Mouse (Mus musculus): ENCODE measurements around the gene Hipk2. TPM values are rescaled to one million over a fixed set of nuclear protein-coding genes. Genes with fewer than 3 reads are reported as not detected.

Gene Hipk2
- polyA plus RNA-seq, 1 experiment from 2014 or later, result 36.6 TPM

DNA sequence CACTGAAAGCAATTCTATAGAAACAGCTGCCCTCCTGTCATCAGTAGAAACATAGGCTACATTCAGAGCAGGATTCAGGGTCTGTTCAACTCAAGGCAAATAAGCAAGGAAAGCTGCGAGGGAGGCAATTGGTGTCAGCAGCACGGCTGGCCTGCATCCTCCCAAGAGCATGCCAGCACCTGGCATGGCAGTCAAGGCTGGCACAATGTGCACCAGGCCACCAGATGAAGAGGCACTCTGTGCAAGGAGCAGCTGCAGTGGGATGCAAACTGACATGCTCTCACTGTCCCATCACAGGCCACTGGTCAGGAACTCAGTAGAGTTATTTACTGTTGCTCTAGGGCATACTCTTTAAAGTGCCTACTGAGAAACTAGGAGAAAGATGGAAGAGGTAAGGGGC lies 35.6 kb downstream of the Hipk2 start:
- 84% methylated on average over 2 of the region's 2 CpGs for WGBS
- H3K9ac ChIP-seq, result no peak overlapping the region
- H3K4me1 ChIP-seq, result peaks cover 20% of the 10 kb centered on the region
- no peak overlapping the region for H3K4me3 ChIP-seq (replicated peaks)
- H3K36me3 ChIP-seq (replicated peaks), result peaks cover 5% of the 10 kb centered on the region; the same call in 1 of the 2 replicates
- no peaks in the 10 kb centered on the region for H3K9me3 ChIP-seq
- no peak overlapping the region for H3K27ac ChIP-seq
- no peak overlapping the region for H3K4me2 ChIP-seq
- ATAC-seq (ENCODE audit: low FRiP score), result no peak
- H3K27me3 ChIP-seq, result no peaks in the 10 kb centered on the region

DNA sequence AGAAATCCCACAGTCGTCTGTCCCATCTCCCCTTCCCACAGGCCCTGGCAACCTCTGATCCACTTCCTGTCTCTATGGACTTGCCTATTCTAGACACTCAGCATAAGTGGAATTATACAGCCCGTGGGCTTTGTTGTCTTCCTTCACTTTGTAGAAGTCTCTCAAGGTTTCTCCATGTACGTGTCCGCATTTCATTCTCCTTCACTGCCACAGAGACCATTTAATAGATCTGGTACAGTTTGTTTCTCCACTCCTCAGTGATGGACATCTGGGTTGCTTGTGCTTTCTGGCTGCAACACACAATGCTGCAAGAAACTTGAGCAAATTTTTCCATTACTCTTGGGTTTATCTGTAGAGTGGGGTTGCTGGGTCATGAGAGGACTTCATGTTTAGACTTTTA lies 36.1 kb downstream of the Hipk2 start:
- Histone ChIP-seq H3K4me3 (replicated peaks) (no peak overlapping the region), H3K4me1 (peaks cover 16% of the 10 kb centered on the region), H3K9me3 (no peaks in the 10 kb centered on the region), H3K27ac (no peak overlapping the region), H3K4me2 (no peak overlapping the region), H3K27me3 (no peaks in the 10 kb centered on the region), H3K9ac (no peak overlapping the region), H3K36me3 (replicated peaks) (peaks cover 5% of the 10 kb centered on the region; the same call in 1 of the 2 replicates)
- WGBS, result 71% methylated on average over 4 of the region's 4 CpGs
- no peak for ATAC-seq (ENCODE audit: low FRiP score)

DNA sequence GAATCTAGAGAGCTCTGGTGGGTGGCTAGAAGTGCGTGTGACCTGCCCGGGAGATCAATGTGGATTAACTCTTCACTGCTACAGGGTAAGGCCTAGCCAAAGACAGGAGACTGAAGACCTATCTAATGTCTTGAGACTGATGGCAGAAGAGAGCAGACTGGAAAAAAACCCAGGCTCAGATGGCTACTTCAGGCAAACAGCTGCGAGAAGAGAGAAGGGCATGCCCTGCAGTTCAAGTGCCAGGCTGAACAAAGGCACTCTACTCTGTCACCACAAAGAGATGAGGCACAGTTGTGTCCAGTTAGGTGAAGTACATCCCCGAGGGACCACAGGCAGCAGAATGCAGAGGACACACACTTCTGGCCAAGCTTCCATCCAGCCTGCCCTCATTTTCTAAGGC lies 37.9 kb downstream of the Hipk2 start:
- Histone ChIP-seq H3K4me1 (peaks cover 15% of the 10 kb centered on the region; the same call in 1 of the 2 replicates), H3K4me3 (replicated peaks) (no peak overlapping the region), H3K27ac (no peak overlapping the region), H3K36me3 (replicated peaks) (peaks cover 5% of the 10 kb centered on the region; the same call in 1 of the 2 replicates), H3K4me2 (no peak overlapping the region), H3K27me3 (no peaks in the 10 kb centered on the region), H3K9ac (no peak overlapping the region), H3K9me3 (no peaks in the 10 kb centered on the region)
- ATAC-seq (ENCODE audit: low FRiP score), result no peak
- 77% methylated on average over 4 of the region's 4 CpGs for WGBS

DNA sequence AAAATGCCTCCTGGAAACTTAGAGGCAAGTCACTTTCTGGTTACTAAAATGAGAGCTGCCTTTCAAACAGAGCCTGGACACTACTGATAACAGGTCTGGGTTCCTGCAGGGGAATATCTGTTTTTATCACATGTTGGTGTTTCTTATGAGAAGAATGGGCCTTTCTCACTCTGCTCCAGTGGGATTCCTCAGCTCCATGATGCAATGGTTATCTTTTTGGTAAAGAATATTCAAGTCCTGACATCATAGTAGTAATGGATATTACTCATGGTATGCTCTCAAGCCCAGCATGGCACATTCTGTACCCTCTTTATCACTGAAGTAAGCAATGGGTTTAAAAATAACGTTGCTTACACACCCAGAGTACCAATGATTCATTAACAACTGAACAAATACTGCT lies 40.7 kb downstream of the Hipk2 start:
- no peak overlapping the region for H3K4me3 ChIP-seq (replicated peaks)
- H3K4me1 ChIP-seq, result peaks cover 15% of the 10 kb centered on the region; the same call in 1 of the 2 replicates
- WGBS, result 84% methylated on average over 1 of the region's 1 CpGs

DNA sequence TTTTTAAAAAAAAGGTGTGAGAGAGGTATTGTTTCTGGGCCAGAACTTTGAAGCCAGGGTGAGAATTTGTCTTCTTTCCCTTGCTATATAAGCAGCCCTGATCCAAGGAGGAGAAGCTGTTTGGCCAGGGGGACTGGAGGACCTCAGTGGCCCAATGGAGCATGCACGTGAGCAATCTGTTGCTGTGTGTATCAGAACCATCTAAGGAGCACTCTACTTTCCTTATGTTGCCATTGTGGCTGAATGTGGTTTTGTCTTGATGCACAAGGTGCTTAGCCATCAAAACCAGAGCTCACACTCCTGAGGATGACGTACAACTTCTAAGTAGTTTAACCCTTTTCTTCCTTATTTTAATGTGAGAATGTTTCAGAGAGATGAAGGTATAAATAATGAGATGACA lies 41.2 kb downstream of the Hipk2 start:
- no peak overlapping the region for H3K27ac ChIP-seq
- H3K4me2 ChIP-seq, result no peak overlapping the region
- H3K4me1 ChIP-seq, result peaks cover 12% of the 10 kb centered on the region; the same call in 1 of the 2 replicates
- no peak for ATAC-seq (ENCODE audit: low FRiP score)
- H3K9me3 ChIP-seq, result no peaks in the 10 kb centered on the region
- H3K36me3 ChIP-seq (replicated peaks), result peaks cover 5% of the 10 kb centered on the region; the same call in 1 of the 2 replicates
- no peak overlapping the region for H3K4me3 ChIP-seq (replicated peaks)
- WGBS, result 86% methylated on average over 2 of the region's 2 CpGs
- H3K9ac ChIP-seq, result no peak overlapping the region
- no peaks in the 10 kb centered on the region for H3K27me3 ChIP-seq

More for the DNA sequence above, 40.7 kb downstream of the Hipk2 start:
- Histone ChIP-seq H3K27ac (no peak overlapping the region), H3K9ac (no peak overlapping the region), H3K9me3 (no peaks in the 10 kb centered on the region), H3K4me2 (no peak overlapping the region), H3K36me3 (replicated peaks) (peaks cover 5% of the 10 kb centered on the region; the same call in 1 of the 2 replicates), H3K27me3 (no peaks in the 10 kb centered on the region)
- no peak for ATAC-seq (ENCODE audit: low FRiP score)

DNA sequence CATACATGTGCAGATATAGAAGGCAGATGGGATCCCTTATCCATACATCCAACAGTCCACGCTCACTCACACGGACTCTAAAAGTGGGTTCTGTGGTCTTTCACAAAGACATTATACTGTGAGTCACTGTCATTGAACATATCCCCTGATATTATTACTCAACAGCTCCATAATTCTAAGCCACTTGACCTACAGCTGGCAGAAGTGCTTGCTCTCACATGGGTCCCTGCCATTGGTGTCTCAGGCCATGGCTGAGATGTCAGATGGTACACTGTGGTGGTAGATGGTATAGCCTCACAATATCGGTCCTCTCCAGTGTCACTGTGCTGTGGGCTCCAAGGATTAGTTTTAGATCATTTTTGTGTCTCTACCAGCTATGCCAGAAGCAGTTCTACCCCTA lies 42.2 kb downstream of the Hipk2 start:
- H3K4me2 ChIP-seq, result no peak overlapping the region
- H3K4me3 ChIP-seq (replicated peaks), result no peak overlapping the region
- no peak for ATAC-seq (ENCODE audit: low FRiP score)
- H3K27ac ChIP-seq, result no peak overlapping the region
- 0 out of 2 replicates have a peak, but pooled peaks cover 10% of the 10 kb centered on the region for H3K4me1 ChIP-seq
- WGBS, result 89% methylated on average over 3 of the region's 3 CpGs
- no peaks in the 10 kb centered on the region for H3K9me3 ChIP-seq
- no peaks in the 10 kb centered on the region for H3K27me3 ChIP-seq
- peaks cover 5% of the 10 kb centered on the region; the same call in 1 of the 2 replicates for H3K36me3 ChIP-seq (replicated peaks)
- H3K9ac ChIP-seq, result no peak overlapping the region

DNA sequence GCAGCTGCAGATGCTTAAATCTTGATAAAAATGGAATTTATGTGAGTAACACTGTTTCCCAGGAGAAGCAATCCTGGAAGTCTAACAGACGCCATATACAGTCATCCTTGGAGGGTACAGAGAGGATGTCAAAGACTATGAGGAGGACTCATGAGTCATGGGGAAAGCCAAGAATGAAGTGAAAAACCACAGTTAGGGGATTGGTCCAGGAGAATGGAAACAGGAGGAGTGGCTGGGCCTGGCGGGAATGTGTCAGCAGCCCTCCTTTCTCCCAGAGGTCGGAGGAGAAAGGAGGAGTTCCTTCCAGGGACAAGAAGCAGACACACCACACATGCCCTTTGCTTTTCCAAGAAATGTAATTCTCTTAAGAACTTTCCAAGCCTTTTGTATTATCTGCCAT lies 46.5 kb downstream of the Hipk2 start:
- H3K27ac ChIP-seq, result no peak overlapping the region
- H3K4me3 ChIP-seq (replicated peaks), result no peak overlapping the region
- WGBS, result 75% methylated on average over 3 of the region's 3 CpGs
- no peaks in the 10 kb centered on the region for H3K9me3 ChIP-seq
- H3K9ac ChIP-seq, result no peak overlapping the region
- no peaks in the 10 kb centered on the region for H3K36me3 ChIP-seq (replicated peaks)
- H3K4me2 ChIP-seq, result no peak overlapping the region
- H3K4me1 ChIP-seq, result 0 out of 2 replicates have a peak, but pooled peaks cover 4% of the 10 kb centered on the region
- H3K27me3 ChIP-seq, result no peaks in the 10 kb centered on the region
- ATAC-seq (ENCODE audit: low FRiP score), result no peak

DNA sequence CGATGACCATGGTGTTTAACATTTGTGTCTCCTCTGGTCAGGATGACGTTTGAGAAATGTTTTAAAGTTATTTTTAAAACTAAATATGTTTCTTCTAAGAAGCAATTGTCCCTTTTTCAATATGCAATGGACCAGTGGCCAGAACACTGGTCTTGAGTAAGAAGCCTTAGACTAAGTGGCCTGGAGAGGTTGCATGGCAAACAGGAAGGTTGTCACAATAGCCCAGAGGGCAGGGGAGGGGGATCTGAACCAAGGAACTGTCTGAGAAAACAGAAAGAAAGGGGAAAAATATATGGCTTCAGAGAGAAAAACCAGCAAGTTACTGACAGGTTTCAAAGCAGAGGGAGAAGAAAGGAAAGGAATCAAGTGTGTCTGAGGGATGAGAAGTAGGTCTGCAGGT lies 47.8 kb downstream of the Hipk2 start:
- Histone ChIP-seq H3K9me3 (no peaks in the 10 kb centered on the region), H3K36me3 (replicated peaks) (no peaks in the 10 kb centered on the region), H3K27me3 (no peaks in the 10 kb centered on the region), H3K9ac (no peak overlapping the region), H3K27ac (no peak overlapping the region), H3K4me2 (no peak overlapping the region), H3K4me3 (replicated peaks) (no peak overlapping the region), H3K4me1 (0 out of 2 replicates have a peak, but pooled peaks cover 4% of the 10 kb centered on the region)
- no peak for ATAC-seq (ENCODE audit: low FRiP score)
- WGBS, result 88% methylated on average over 2 of the region's 2 CpGs

DNA sequence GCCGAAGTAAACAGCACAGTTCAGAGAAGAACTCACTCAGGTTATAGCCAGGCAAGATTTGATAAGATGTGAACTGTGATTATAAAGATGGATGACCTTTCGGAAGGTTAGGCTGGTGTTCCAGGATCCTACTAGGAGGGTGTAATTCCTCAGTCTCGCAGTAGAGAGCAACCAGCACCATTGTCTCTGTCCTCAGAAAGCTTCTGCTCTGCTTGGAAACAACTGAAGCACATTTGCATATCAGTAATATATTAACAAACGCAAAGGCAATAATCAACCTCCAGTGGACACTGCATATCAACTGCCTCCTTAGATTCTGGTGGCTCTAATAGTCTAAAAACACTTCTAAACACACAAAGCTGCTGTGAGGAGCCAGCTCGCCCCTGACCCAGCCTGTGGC lies 48.5 kb downstream of the Hipk2 start:
- Histone ChIP-seq H3K27me3 (no peaks in the 10 kb centered on the region), H3K9ac (no peak overlapping the region), H3K4me3 (replicated peaks) (no peak overlapping the region), H3K4me2 (no peak overlapping the region), H3K4me1 (no peaks in the 10 kb centered on the region), H3K9me3 (no peaks in the 10 kb centered on the region), H3K36me3 (replicated peaks) (no peaks in the 10 kb centered on the region), H3K27ac (no peak overlapping the region)
- 79% methylated on average over 5 of the region's 5 CpGs for WGBS
- ATAC-seq (ENCODE audit: low FRiP score), result no peak

DNA sequence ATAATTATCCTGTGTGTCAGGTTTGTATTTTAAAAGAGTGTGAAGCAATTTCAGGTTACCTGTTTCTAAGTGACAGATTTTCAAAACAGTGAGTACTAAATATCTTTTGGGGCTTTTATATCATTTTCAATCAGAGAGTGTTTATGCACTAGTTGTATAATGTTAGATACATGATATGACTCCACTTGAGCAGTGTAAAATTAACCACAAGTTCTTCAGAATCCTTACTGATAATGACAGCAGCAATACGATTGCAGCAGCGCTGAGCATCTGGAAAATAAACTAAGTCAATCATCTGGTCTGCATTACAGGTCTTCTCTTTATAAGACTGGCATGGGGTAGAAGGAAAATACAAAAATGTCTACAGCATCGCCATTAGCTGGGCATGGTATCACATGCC lies 49.1 kb downstream of the Hipk2 start:
- Histone ChIP-seq H3K9me3 (no peaks in the 10 kb centered on the region), H3K4me1 (no peaks in the 10 kb centered on the region), H3K36me3 (replicated peaks) (no peaks in the 10 kb centered on the region), H3K4me3 (replicated peaks) (no peak overlapping the region), H3K27me3 (no peaks in the 10 kb centered on the region), H3K4me2 (no peak overlapping the region), H3K27ac (no peak overlapping the region), H3K9ac (no peak overlapping the region)
- ATAC-seq (ENCODE audit: low FRiP score), result no peak
- 93% methylated on average over 3 of the region's 3 CpGs for WGBS

DNA sequence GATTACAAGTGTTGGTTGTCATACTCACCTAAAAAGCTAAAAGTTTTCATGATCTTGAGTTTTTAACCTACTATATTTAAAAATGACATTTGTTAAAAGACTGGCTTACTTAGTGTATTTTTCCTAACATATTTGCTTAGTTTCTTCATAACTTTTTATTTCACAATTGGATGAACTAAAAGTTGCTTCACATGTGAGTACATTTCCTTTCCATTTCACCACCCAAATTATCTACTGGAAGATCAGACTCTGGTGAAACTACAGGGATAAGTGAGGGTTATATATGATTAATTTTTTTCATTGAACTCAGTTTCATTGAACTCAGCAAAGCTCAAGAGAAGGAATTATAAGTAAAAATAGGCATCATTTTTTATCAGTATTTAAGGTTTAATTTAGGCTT lies 50.1 kb downstream of the Hipk2 start:
- H3K4me1 ChIP-seq, result no peaks in the 10 kb centered on the region
- no peaks in the 10 kb centered on the region for H3K9me3 ChIP-seq
- no peak overlapping the region for H3K9ac ChIP-seq
- 0 out of 2 replicates have a peak, but pooled peaks cover 3% of the 10 kb centered on the region for H3K36me3 ChIP-seq (replicated peaks)
- no peak overlapping the region for H3K27ac ChIP-seq
- ATAC-seq (ENCODE audit: low FRiP score), result no peak
- no peaks in the 10 kb centered on the region for H3K27me3 ChIP-seq
- no peak overlapping the region for H3K4me2 ChIP-seq
- no peak overlapping the region for H3K4me3 ChIP-seq (replicated peaks)

DNA sequence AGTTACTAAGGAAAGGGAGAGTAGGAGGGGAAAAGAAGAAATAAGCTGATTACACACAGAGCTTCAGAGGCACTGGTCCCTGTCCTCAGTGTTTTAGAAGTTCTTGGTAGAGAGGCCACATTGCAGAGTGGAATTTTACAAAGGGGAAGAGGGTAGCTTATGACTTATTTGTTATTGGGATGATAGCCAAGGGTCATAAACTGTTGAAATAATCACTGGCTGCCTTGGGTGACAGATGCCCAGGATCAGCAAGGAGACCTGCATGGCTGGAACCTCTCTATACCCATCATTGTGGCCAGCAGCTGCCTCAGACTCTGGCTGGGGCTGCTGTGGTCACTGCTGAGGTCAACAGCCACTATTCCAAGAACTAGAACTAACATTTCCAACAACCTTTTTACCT lies 52.1 kb downstream of the Hipk2 start:
- H3K27me3 ChIP-seq, result no peaks in the 10 kb centered on the region
- H3K9me3 ChIP-seq, result no peaks in the 10 kb centered on the region
- H3K36me3 ChIP-seq (replicated peaks), result peaks cover 9% of the 10 kb centered on the region
- no peak overlapping the region for H3K9ac ChIP-seq
- H3K4me2 ChIP-seq, result no peak overlapping the region
- H3K4me1 ChIP-seq, result no peaks in the 10 kb centered on the region
- ATAC-seq (ENCODE audit: low FRiP score), result no peak
- H3K4me3 ChIP-seq (replicated peaks), result no peak overlapping the region
- H3K27ac ChIP-seq, result no peak overlapping the region

DNA sequence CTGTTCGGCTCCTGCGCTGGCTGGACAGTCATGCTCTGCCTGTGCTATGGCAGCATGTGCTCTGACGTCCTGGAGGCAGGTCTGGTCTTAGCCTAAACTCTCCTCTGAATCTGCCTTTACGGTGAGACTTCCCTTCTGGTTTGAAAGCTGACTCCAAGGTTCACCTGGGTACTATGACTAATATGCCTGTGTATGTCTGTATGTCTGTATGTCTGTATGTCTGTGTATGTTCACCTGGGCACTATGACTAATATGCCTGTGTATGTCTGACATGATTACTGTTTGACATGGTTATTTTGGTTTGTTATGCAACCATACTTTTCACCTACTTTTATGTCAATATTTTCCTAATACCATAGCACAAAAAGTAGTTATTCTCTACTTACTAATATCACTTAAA lies 52.8 kb downstream of the Hipk2 start:
- no peak for ATAC-seq (ENCODE audit: low FRiP score)
- H3K36me3 ChIP-seq (replicated peaks), result peaks cover 15% of the 10 kb centered on the region

More for the DNA sequence above, 52.8 kb downstream of the Hipk2 start:
- H3K27me3 ChIP-seq, result no peaks in the 10 kb centered on the region
- no peaks in the 10 kb centered on the region for H3K9me3 ChIP-seq
- H3K4me1 ChIP-seq, result no peaks in the 10 kb centered on the region
- H3K4me3 ChIP-seq (replicated peaks), result no peak overlapping the region
- H3K27ac ChIP-seq, result no peak overlapping the region
- 89% methylated on average over 4 of the region's 4 CpGs for WGBS
- H3K9ac ChIP-seq, result no peak overlapping the region
- no peak overlapping the region for H3K4me2 ChIP-seq

All from forebrain, embryonic 12.5 days (tissue).